In genomic region chr6:135543863-135544262, GRCm38 (mm10) we compare ENCODE assay signal across 15 mouse cellular contexts.
DNase-seq lines count a peak whose midpoint lies in the region; ATAC-seq and TF ChIP-seq lines count a peak whose summit lies in the region.
"Had no signal": no experiment of that assay in that cellular context is flagged by ENCODE, and none has a peak within 500 bp of the region (broad histone marks: within the 10 kb centered on the region; RNA-seq: fewer than 3 reads in every experiment).

No protein-coding gene starts in this region.

- H3K9me3 ChIP-seq in hindbrain, postnatal 0 days (ENCODE audit: low read length), result no peaks in the 10 kb centered on the region
- no peaks in the 10 kb centered on the region for H3K9me3 ChIP-seq in hindbrain, embryonic 10.5 days
- no peaks in the 10 kb centered on the region for H3K9me3 ChIP-seq in liver, embryonic 16.5 days (replicated peaks; ENCODE audit: control insufficient read depth, low read length)
- no peaks in the 10 kb centered on the region for H3K9me3 ChIP-seq in forebrain, embryonic 13.5 days (replicated peaks)
- H3K9me3 ChIP-seq: limb, embryonic 12.5 days; neural tube, embryonic 13.5 days had no signal

- no peaks in the 10 kb centered on the region for H3K36me3 ChIP-seq in hindbrain, postnatal 0 days (ENCODE audit: insufficient read depth, low read length)
- H3K36me3 ChIP-seq in hindbrain, embryonic 10.5 days, result no peaks in the 10 kb centered on the region
- no peaks in the 10 kb centered on the region for H3K36me3 ChIP-seq in liver, embryonic 16.5 days (ENCODE audit: control insufficient read depth, insufficient read depth)
- no peaks in the 10 kb centered on the region for H3K36me3 ChIP-seq in forebrain, embryonic 13.5 days (ENCODE audit: poor library complexity, severe bottlenecking)
- H3K36me3 ChIP-seq: limb, embryonic 12.5 days; neural tube, embryonic 13.5 days had no signal

- 38% methylated on average over 3 of the region's 3 CpGs for WGBS in hindbrain, postnatal 0 days
- 64% methylated on average over 3 of the region's 3 CpGs for WGBS in hindbrain, embryonic 10.5 days
- WGBS in liver, embryonic 16.5 days (ENCODE audit: insufficient replicate concordance), result 43% methylated on average over 3 of the region's 3 CpGs
- WGBS in forebrain, embryonic 13.5 days, result 20% methylated on average over 3 of the region's 3 CpGs

- H3K9ac ChIP-seq in hindbrain, postnatal 0 days (replicated peaks; ENCODE audit: low read length), result no peak overlapping the region
- no peak overlapping the region for H3K9ac ChIP-seq in liver, embryonic 16.5 days (ENCODE audit: low read depth, low read length)
- no peak overlapping the region for H3K9ac ChIP-seq in forebrain, embryonic 13.5 days
- H3K9ac ChIP-seq: limb, embryonic 12.5 days; lung, embryonic 14.5 days; neural tube, embryonic 13.5 days had no signal

- no peak overlapping the region for H3K4me3 ChIP-seq in hindbrain, postnatal 0 days (ENCODE audit: low read length)
- no peak overlapping the region for H3K4me3 ChIP-seq in hindbrain, embryonic 10.5 days
- H3K4me3 ChIP-seq in liver, embryonic 16.5 days (ENCODE audit: low read depth, low read length), result no peak overlapping the region
- no peak overlapping the region for H3K4me3 ChIP-seq in forebrain, embryonic 13.5 days
- H3K4me3 ChIP-seq: left cerebral cortex, adult 2 months; limb, embryonic 12.5 days; neural tube, embryonic 13.5 days had no signal

- H3K4me2 ChIP-seq in hindbrain, postnatal 0 days (ENCODE audit: low read depth, low read length), result no peak overlapping the region
- H3K4me2 ChIP-seq in liver, embryonic 16.5 days (ENCODE audit: low read depth, low read length), result no peak overlapping the region
- H3K4me2 ChIP-seq in forebrain, embryonic 13.5 days, result no peak overlapping the region
- H3K4me2 ChIP-seq: limb, embryonic 12.5 days; lung, embryonic 14.5 days; neural tube, embryonic 13.5 days had no signal

- no peaks in the 10 kb centered on the region for H3K27me3 ChIP-seq in hindbrain, postnatal 0 days (ENCODE audit: insufficient read depth, low read length)
- H3K27me3 ChIP-seq in hindbrain, embryonic 10.5 days (ENCODE audit: insufficient read depth, poor library complexity, severe bottlenecking), result no peaks in the 10 kb centered on the region
- H3K27me3 ChIP-seq in liver, embryonic 16.5 days (ENCODE audit: control insufficient read depth, insufficient read depth, low read depth, low read length), result no peaks in the 10 kb centered on the region
- no peaks in the 10 kb centered on the region for H3K27me3 ChIP-seq in forebrain, embryonic 13.5 days
- H3K27me3 ChIP-seq: neural tube, embryonic 13.5 days had no signal

- peak; percentile 31 for DNase-seq in hindbrain, postnatal 0 days (ENCODE audit: low spot score)
- DNase-seq in hindbrain, embryonic 10.5 days (ENCODE audit: low spot score), result no peak
- no peak for DNase-seq in liver
- peak; percentile 30 for DNase-seq in kidney, postnatal 10 days
- DNase-seq in thymus, postnatal 14 days, result no peak
- DNase-seq: lung, embryonic 14.5 days; thymus, postnatal 36 days had no signal

- H3K27ac ChIP-seq in hindbrain, postnatal 0 days, result no peak overlapping the region
- H3K27ac ChIP-seq in hindbrain, embryonic 10.5 days, result no peak overlapping the region
- H3K27ac ChIP-seq in liver, embryonic 16.5 days (ENCODE audit: low read length), result no peak overlapping the region
- H3K27ac ChIP-seq in forebrain, embryonic 13.5 days, result no peak overlapping the region
- H3K27ac ChIP-seq: left cerebral cortex, adult 2 months; limb, embryonic 12.5 days; neural tube, embryonic 13.5 days had no signal

- no peak for TF ChIP-seq CTCF in hindbrain, postnatal 0 days (IDR thresholded peaks at IDR 0.05; ENCODE audit: low read depth)

- ATAC-seq in hindbrain, postnatal 0 days, result 0 out of 2 replicates have a peak, but pooled peaks have one; percentile 5
- ATAC-seq in liver, embryonic 16.5 days (ENCODE audit: low read depth), result peak; percentile 19; the same call in 1 of the 2 replicates
- peak; percentile 31; the same call in 1 of the 2 replicates for ATAC-seq in forebrain, embryonic 13.5 days
- ATAC-seq in granulocyte monocyte progenitor cell, adult 5-6 weeks (replicated peaks; ENCODE audit: poor library complexity, severe bottlenecking), result no peak
- ATAC-seq: inflammation-experienced regulatory T-cells, adult 6 months; Patski had no signal

- peaks cover 4% of the 10 kb centered on the region; the same call in 1 of the 2 replicates for H3K4me1 ChIP-seq in hindbrain, postnatal 0 days (ENCODE audit: insufficient read depth, low read length)
- 0 out of 2 replicates have a peak, but pooled peaks cover 6% of the 10 kb centered on the region for H3K4me1 ChIP-seq in hindbrain, embryonic 10.5 days (replicated peaks)
- H3K4me1 ChIP-seq in liver, embryonic 16.5 days (ENCODE audit: control insufficient read depth, low read depth, low read length), result no peaks in the 10 kb centered on the region; the same call in 1 of the 2 replicates
- peaks cover 21% of the 10 kb centered on the region for H3K4me1 ChIP-seq in forebrain, embryonic 13.5 days
- H3K4me1 ChIP-seq: neural tube, embryonic 13.5 days had no signal

Comparison
In these comparisons a context has a peak if more than half of its experiments do, and no peak if none do; other contexts are left out.
1. DNase-seq: peak in hindbrain, postnatal 0 days (single experiment) and kidney, postnatal 10 days (single experiment); none in hindbrain, embryonic 10.5 days (single experiment), liver (single experiment) and thymus, postnatal 14 days (single experiment).